Mouse (Mus musculus) midbrain, embryonic 14.5 days (tissue): Measurements from ENCODE around the gene Slc5a5. TPM values are rescaled to one million over a fixed set of nuclear protein-coding genes. Genes with fewer than 3 reads are reported as not detected.
A peak's percentile ranks its signal among the peaks of the same experiment; 100 is the strongest.

Experiments used
- ATAC-seq: fragments of 200-750 bp; cut with Nextera tagmentation; 2 replicates; pipeline ENCODE4 v1.8.0; 2017; ENCODE audit warnings: moderate number of reproducible peaks, moderate library complexity; ENCODE audit not compliant: low FRiP score, low TSS enrichment
- DNase-seq: peaks from one replicate; pipeline ENCODE4 v3.0.0-alpha.2; 2015
- H3K27ac ChIP-seq: fragments of 300-500 bp; sonication (generic); replicated peaks from 2 replicates; pipeline ENCODE4 v1.5.1; 2014; ENCODE audit warnings: mild to moderate bottlenecking, low read depth, low read length, moderate library complexity
- H3K27me3 ChIP-seq: fragments of 300-500 bp; sonication (generic); 2 replicates; pipeline ENCODE4 v1.6.1; 2014; ENCODE audit warnings: low read length, control low read depth, mixed read lengths; ENCODE audit not compliant: control insufficient read depth, insufficient read depth
- H3K36me3 ChIP-seq: fragments of 300-500 bp; sonication (generic); 2 replicates; pipeline ENCODE4 v1.6.1; 2014; ENCODE audit warnings: low read length, control low read depth; ENCODE audit not compliant: control insufficient read depth, insufficient read depth
- H3K4me1 ChIP-seq: fragments of 300-500 bp; sonication (generic); 2 replicates; pipeline ENCODE4 v1.6.1; 2014; ENCODE audit warnings: mild to moderate bottlenecking, antibody characterized with exemption, low read length, control low read depth; ENCODE audit not compliant: control insufficient read depth, insufficient read depth
- H3K4me2 ChIP-seq: fragments of 300-500 bp; sonication (generic); 2 replicates; pipeline ENCODE4 v1.6.1; 2014; ENCODE audit warnings: mild to moderate bottlenecking, low read length, moderate library complexity
- H3K4me3 ChIP-seq: fragments of 300-500 bp; sonication (generic); replicated peaks from 2 replicates; pipeline ENCODE4 v1.5.1; 2014; ENCODE audit warnings: low read depth, low read length
- H3K9ac ChIP-seq: fragments of 300-500 bp; sonication (generic); replicated peaks from 2 replicates; pipeline ENCODE4 v1.6.1; 2014; ENCODE audit warnings: mild to moderate bottlenecking, low read length, moderate library complexity
- H3K9me3 ChIP-seq: fragments of 300-500 bp; sonication (generic); 2 replicates; pipeline ENCODE4 v1.6.1; 2016; ENCODE audit warnings: low read length, control low read depth, mixed read lengths; ENCODE audit not compliant: control insufficient read depth
- WGBS: fragments of 180-500 bp; shearing (Covaris S2); extraction: QIAGEN DNeasy Blood & Tissue Kit; methylation state at CpG from one replicate; pipeline ENCODE4 v1.1.7; 2014; 5-methylcytosine and 5-hydroxymethylcytosine counted together
- microRNA counts: library from miRNA; unstranded; fragments of <30 nt; microRNA quantifications from one replicate; lab custom pipeline; 2016
- microRNA-seq: library from miRNA; unstranded; fragments of <30 nt; microRNA quantifications from one replicate; pipeline ENCODE4, GENCODE M21; 2016
- polyA plus RNA-seq: library from polyadenylated mRNA; unstranded; fragments of >200 nt; fragmentation: Nextera tagmentation; extraction: Ambion mirVana; gene quantifications from 2 replicates; pipeline ENCODE4 v1.2.1, GENCODE M21; 2014

Gene Slc5a5
- polyA plus RNA-seq, 1 experiment from 2014 or later: 0.96 TPM

GRCm38 (mm10) chr8:70833520-70833919 lies 59.0 kb downstream of the Slc5a5 start:
- no peak for ATAC-seq
- 49% methylated on average over 15 of the region's 15 CpGs for WGBS
- Histone ChIP-seq H3K9me3 (no peaks in the 10 kb centered on the region), H3K4me1 (0 out of 2 replicates have a peak, but pooled peaks cover under 1% of the 10 kb centered on the region), H3K4me2 (no peak overlapping the region), H3K4me3 (no peak overlapping the region), H3K36me3 (0 out of 2 replicates have a peak, but pooled peaks cover 2% of the 10 kb centered on the region), H3K27me3 (no peaks in the 10 kb centered on the region), H3K27ac (no peak overlapping the region), H3K9ac (no peak overlapping the region)
- no peak for DNase-seq

GRCm38 (mm10) chr8:70833018-70833482 lies 59.5 kb downstream of the Slc5a5 start:
- Histone ChIP-seq H3K4me2 (no peak overlapping the region), H3K36me3 (0 out of 2 replicates have a peak, but pooled peaks cover 2% of the 10 kb centered on the region), H3K4me3 (no peak overlapping the region), H3K4me1 (no peaks in the 10 kb centered on the region), H3K27me3 (no peaks in the 10 kb centered on the region), H3K9ac (no peak overlapping the region), H3K27ac (no peak overlapping the region), H3K9me3 (no peaks in the 10 kb centered on the region)
- ATAC-seq: no peak
- no peak for DNase-seq
- WGBS: 55% methylated on average over 9 of the region's 9 CpGs

MicroRNAs encoded within 50 kb of the gene (microRNA counts, 519-probe panel; counts per million panel counts)
- not detected for microRNA mmu-miR-1969 (lab: Ali Mortazavi, UCI)

Small RNA genes within 50 kb of the gene (microRNA-seq; reads per million reads assigned to microRNA genes)
- gene Mir1969 (9.7 reads per million, percentile 34 among the genes with 10 or more reads in this experiment), gene Mir7067 (1.5 reads per million, percentile 3 among the genes with 10 or more reads in this experiment)

Other genes starting within 250 kb of the Slc5a5 start
- gene Pgpep1, start 232.4 kb downstream of the Slc5a5 start, polyA plus RNA-seq: 86.9 and 95.8 TPM in 2 replicates
- gene Lsm4, start 219.5 kb downstream of the Slc5a5 start, polyA plus RNA-seq: 175 and 201 TPM in 2 replicates
- gene Jund, start 193.8 kb downstream of the Slc5a5 start, polyA plus RNA-seq: 104 and 119 TPM in 2 replicates
- 0.05 TPM in 2 replicates for gene Iqcn, start 189.3 kb downstream of the Slc5a5 start, polyA plus RNA-seq
- gene Gm3336, start 174.2 kb downstream of the Slc5a5 start, polyA plus RNA-seq: not detected in 2 replicates
- 0.24 TPM in 1 of 2 replicates, not detected in the other for gene Pde4c, start 169.0 kb downstream of the Slc5a5 start, polyA plus RNA-seq
- gene Rab3a, start 138.1 kb downstream of the Slc5a5 start, polyA plus RNA-seq: 407 and 464 TPM in 2 replicates
- gene Mpv17l2, start 131.8 kb downstream of the Slc5a5 start, polyA plus RNA-seq: 37.1 and 39.0 TPM in 2 replicates
- 79.2 and 84.7 TPM in 2 replicates for gene Pik3r2, start 116.0 kb downstream of the Slc5a5 start, polyA plus RNA-seq
- 22.7 and 24.3 TPM in 2 replicates for gene Mast3, start 87.7 kb downstream of the Slc5a5 start, polyA plus RNA-seq
- gene Il12rb1, start 84.3 kb downstream of the Slc5a5 start, polyA plus RNA-seq: 0.45 TPM in 1 of 2 replicates, not detected in the other
- gene Arrdc2, start 53.0 kb downstream of the Slc5a5 start, polyA plus RNA-seq: 7.1 and 7.5 TPM in 2 replicates
- gene Kcnn1, start 29.5 kb downstream of the Slc5a5 start, polyA plus RNA-seq: 13.3 and 16.0 TPM in 2 replicates
- gene Ccdc124, start 18.8 kb downstream of the Slc5a5 start, polyA plus RNA-seq: 149 and 178 TPM in 2 replicates
- 2,701 and 2,857 TPM in 2 replicates for gene Rpl18a, start 4.7 kb upstream of the Slc5a5 start, polyA plus RNA-seq
- gene Map1s, start 13.2 kb upstream of the Slc5a5 start, polyA plus RNA-seq: 46.5 and 54.0 TPM in 2 replicates